Mouse (Mus musculus) NIH3T3 (cell line): ENCODE measurements at regions not wholly inside any gene's neighbourhood (a gene's known extent, or its start where the extent isn't known, plus 50 kb on each side); places are given as distances from the start of the nearest gene placed in this dataset.

Experiments used
- DNase-seq: peaks from one replicate; pipeline ENCODE4 v3.0.0-alpha.2; 2012; ENCODE audit warnings: low read depth

DNA sequence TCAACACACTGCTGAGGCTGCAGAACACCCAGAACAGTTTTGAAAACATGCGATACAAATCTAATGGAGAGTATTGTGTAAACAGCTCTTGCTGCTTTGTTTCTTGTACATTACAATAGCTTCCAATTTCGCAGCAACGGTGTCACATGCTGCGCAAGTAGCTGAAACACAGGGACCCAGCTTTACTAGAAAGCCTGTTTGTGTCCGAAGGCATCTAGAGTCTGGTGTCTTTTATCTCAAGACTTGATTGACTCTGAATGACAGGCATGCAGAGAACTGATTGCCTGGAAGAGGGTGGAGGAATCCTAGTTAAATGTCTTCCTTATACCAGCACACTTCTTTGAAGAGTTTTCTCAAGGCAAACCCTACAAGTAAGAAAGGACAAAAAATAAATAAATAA is 66.1 kb upstream of the Fgf10 start:
- no peak for DNase-seq

DNA sequence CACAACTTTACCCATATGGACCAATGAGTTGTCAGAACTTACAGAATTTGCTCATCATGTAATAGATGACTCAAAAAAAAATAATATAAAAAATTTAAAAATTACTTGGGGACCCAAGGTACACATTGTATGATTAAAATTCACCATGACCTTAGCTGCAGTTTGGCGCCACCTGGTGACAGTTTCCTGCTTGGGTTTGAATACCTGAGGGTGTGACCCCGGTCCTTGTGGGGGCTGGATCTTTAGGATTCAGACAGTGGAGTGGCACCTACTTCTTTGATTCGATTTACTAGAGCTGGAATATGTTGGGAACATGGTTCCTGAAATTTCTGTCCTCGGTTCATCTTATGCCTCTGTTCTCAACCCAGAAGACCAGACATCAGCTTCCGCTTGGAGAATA is 72.7 kb upstream of the Fgf10 start:
- DNase-seq, result peak; percentile 29

DNA sequence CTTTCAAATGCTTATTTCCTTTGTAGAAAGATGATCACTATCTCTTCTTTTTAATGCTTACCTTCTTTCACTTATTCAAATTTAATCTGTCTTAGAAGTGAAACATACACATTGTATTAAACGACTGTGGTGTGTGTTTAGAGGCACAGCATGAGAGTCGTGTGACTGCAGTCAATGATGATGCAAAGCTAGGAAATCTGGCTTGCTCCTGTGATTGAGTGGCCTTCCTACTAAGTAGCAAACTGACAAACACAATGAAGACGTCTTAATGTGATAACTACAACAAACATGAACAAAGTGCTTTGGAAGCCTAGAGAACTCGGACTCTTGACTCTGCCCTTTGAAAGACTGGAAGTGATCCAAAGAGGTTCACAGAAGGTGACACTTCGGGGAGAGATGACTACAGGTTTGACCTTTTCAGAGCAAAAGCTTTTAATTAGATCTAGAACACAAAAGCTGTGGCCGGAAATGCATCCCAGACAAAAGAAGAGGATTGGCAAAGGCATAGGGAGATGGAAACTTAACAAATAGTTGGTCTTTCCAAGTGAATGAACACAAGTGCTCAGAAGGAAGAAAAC is 73.3 kb upstream of the Fgf10 start:
- DNase-seq, result no peak

DNA sequence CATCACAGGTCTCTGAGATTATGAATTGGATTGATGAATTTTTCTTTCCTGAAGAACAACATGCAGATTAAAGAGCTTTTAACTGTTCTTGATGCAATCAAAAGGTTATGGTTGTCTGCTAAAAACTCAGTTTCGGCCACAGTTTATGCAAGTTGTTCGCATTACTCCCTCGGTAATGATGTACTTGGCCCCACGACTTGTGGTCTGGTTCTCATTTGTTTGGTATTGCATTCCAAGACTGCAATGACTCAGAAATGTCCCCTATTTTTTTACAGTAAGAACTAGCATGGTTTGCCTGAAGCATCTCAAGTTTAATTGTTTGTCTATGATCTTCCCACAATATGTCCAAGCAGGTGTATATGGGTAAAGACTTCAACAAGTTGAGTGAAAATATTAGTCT is 77.5 kb upstream of the Fgf10 start:
- DNase-seq, result peak; percentile 72

DNA sequence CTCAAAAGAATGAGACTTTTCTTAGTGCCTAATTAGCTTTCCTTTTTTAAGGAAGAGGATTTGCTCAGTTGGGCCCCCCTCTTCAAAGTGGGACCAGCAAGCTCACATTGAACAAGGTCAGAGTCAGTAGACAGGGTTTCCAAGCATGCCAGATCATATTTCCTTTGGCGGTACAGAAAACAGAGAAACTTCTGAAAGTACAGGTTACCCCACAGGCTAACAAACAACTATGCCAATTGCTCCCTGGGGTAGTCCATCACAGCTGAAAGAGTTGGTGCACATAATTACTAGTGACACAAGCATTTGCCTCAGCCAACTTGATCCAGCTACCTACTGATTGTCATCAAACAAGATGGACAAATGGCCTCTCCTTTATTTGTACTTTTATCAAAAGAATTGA is 97.0 kb upstream of the Fgf10 start:
- no peak for DNase-seq

DNA sequence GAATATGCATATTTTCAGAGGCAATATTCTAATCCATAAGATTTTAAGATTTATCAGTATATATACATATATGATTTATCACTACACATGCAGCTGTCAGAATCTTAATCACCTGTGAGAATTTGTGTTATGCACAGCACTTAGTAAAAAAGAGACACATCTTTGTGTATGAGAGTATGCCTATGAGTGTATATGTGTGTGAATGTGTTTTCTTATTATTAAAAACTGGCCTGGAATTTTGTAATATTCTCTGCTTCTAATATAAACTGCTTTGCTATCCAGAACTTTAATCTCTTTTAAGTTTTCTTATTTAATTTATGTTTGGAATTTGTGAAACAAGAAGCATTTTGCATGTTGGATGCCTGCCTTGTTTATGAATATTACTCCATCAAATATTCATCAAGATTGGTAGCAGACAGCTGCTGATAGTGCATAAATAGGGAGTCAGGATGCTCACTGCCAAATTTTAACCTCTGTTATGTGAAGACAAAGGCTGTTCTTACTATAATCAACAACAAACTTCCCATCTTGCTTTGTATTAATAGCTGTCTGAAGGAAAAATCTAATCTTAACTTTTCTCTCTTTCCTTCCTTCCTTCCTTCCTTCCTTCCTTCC is 104.3 kb upstream of the Fgf10 start:
- no peak for DNase-seq

DNA sequence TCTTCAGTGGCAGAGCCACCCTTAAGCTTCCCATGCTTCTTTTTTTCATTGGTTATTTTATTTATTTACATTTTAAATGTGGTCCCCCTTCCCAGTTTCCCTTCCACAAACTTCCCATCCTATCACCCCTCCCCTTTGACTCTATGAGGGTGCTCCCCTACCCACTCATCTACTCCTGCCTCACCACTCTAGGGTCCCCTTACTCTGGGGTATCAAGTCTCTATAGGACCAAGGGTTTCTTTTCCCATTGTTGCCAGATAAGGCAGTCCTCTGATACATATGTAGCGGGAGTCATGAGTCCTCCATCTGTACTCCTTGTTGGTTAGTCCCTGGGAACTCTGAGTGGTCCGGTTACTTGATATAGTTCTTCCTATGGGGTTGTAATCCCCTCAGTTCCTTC is 110.6 kb upstream of the Fgf10 start:
- DNase-seq, result no peak

DNA sequence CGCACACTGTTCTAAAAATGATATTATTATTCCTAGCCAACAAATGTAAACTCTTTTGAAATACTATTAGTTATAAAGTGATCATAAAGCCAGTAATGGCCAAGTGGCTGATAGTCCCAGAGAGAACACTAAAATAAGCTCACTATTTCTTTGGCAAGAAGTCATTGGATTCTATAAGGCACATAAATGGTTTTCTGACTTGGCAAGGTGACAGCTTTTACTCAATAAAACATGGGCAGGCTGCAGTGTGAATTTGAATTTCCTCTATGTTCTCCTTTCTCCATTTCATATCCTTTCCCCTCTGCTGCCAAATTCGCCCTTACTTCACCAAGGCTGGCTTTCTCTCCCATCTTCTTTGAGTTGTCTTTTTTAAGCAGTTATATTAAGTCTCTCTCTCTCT is 117.6 kb upstream of the Fgf10 start:
- peak; percentile 26 for DNase-seq

DNA sequence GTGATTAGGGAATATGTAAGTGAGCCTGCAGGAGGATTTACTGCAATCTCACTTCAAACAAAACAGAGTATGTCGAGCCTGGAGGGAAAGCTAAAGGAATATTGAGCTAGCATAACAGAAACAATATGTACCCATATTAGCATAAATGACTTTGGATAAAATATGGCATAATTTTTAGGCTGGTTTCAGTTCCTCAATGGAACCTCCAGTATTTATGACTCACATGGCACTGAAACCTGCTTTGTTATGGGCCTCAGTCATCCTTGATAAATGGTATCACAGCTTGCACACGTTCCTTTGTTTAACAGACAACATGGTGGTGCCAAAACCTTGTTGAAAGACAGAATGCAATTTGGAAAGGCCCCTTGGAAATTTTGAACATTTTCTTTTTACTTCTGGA is 130.8 kb upstream of the Fgf10 start:
- no peak for DNase-seq

DNA sequence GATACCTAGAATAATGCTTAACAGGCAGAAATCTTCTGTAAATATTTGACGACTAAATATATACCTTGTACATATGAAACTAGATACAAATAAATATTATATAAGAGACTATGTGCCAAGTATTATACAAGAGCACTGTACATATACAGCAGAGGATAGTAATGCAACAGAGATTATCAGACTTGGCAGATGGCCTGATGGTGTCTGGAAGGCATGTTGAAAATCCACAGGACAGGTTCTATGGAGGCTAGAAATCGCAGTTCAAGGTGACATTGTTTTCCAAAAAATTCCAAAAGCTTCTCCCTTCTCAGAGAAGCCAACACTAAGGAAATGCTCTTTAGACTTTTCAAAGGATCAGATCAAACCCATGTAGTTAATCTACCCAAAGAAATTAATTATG is 126.9 kb upstream of the Mrps30 start:
- DNase-seq, result no peak

DNA sequence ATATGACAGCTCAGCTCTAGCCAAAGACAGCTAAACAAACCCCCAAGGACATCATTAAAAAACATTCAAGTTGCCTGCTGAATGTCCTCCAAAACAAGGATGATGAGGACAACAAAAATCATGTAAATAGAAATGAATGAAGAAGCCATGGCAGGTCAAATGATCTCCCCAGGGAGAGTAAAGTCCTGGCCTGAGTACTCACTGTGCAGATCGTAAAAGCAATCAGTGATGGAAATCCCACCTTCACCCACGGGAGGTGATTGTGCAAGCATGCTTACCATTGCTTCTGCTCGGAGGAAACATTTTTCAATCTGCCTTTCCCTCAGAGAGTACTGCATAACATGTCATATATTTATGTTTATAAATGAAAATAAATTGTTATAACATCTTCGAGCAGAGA is 119.1 kb upstream of the Mrps30 start:
- no peak for DNase-seq

DNA sequence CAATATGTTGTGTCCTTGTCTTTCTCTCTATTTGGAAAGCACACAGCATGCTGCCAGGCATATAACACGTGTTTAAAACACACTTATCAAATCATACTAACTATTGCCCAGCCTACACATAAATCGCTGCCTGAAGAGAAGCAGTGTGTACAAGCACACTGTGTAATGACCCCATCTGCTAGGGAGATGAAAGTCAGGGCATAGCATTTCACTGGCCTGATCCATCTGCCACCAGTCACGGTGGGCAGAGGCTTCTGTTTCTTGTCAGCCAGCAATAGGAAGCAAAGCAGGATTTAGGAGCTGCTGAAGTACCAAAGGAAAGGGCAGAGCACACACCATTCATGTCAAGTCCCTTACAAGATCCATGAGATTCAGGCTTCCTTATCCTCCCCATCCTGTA is 103.6 kb upstream of the Mrps30 start:
- no peak for DNase-seq

DNA sequence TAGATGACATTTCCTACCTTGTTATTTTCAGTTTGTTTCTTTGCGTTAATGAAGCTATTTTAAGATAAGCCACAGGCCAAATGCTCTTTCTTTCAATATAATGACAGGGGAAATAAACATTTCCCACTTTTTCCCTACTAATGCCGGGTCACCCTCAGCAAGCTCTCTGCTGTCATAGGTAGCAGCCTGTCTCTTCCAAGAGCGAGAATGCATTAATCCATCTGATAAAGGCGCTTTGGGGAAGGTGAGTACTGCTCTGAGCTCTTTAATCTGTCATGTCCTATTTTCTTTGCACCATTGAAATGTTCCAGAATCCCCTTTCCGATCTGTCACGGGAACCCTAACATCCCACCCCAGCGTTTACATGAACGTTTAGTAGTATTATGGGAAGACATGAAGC is 96.0 kb upstream of the Mrps30 start:
- no peak for DNase-seq

DNA sequence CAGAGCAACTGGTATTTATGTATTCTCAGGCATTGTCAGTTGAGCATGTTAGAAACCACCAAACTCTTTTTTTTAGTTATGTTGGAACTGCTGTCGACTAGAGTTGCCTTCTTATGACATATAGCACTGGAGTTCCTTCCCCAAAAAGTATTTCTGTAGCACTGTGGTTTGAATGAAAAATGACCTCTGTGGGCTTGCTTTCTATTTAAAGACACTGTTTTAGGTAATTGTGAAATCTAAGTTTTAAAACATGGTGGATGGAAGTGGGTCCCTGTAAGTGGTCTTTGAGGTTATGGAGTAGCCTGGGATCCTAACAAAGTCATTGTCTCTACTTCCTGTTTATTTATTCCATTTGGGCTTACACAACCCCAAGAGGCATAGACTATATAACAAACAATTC is 93.2 kb upstream of the Mrps30 start:
- no peak for DNase-seq

DNA sequence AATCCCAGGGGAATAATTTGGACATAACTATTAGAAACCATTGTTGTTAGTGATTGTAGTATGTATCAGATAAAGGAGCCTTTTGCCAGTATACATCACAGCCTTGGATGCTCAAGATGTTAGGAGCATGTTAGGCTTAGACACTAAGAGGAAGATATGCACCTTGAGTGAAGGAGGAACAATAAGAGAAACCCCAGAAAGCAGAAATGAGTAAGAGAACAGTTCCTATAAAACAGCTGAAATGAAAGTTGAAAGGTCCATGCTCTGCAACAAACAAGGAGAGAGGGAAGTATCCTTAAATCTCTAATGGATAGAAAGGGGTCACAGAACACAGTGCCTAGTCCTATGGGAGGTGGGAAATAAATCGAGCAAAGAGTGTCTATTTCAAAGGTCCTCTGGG is 91.4 kb upstream of the Mrps30 start:
- no peak for DNase-seq

DNA sequence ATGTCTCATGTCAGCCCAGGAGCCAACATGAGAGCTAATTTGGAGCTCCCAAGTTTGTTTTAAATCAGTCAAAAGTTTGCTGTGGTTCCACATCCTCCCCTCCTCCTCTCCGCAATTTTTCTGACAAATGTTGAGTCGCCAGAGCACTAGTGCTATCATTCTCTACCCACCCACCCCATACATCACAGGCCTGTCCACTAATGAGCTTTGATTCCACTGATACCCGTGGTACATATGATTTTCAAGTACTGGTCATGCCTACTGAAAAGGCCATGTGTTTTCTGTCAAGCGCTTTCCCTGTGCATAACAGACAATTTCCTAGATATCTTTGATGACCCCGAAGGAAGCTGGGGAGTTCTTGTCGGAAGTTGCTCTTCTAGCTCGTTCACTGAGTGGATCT is 85.5 kb upstream of the Mrps30 start:
- no peak for DNase-seq

DNA sequence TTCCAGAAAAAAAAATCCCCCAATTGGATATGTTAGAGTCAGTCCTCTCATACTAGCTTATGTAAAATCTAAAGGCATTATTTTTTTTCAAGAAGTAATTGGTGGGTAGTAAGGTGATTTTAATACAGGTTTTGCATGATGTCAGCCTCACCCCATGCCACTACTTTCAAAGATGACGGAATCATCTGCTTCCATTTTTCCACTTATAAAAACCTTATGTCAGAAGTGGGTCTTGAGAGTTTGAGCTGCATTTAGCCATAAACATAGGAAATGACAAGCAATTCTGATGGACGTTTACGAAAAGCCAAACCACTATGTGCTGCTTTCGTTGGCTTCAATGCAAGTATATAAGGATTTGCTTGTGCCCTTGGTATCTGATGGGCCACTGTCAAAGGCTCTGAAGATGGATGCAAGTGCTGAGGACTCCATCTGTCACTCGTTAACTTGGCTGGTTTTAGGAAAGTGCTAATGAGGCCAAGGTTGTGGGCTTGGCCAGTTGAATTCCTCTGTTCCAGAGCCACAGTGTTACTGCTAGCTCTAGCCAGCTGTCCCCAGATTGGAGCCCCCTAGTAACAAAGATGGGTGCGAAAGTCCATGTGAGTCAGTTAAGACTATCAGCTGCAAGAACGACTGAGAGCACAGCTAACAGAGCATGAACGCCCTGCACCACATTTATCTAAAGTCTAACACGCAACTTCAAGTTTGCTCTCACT is 72.8 kb upstream of the Mrps30 start:
- DNase-seq, result peak; percentile 50

DNA sequence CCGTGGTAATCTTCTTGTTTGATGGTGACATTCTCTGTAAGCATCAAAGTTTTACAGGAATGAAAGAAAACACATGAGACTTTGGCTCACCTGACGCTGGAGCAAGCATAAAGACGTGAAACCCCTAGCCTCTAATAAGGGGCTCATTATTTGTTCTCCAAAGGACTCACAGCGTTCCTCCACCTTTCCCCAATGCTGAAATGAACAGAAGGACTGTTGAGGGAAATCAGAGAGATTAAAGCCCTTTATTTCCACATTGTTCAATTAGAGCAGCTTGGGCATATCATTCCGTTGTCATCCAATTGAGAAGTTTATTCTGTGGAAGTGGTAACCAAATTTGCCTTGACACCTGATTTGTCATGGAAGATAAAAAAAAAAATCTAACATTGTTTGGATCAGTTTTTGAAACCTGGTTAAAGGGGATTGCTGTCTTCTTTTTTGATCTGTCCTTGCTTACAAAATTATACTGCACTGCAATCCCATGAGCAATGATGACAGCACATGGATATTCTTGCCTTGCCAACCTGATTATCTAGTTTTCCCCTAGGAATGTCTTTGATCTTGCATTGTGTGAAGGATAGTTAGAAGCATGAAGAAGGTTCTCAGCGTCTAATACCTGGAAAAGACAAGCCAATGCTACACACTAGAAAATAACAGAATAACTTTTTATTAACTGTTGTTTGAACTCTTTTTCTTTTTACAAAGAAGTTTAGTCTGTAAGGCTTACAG is 62.1 kb upstream of the Mrps30 start:
- no peak for DNase-seq

DNA sequence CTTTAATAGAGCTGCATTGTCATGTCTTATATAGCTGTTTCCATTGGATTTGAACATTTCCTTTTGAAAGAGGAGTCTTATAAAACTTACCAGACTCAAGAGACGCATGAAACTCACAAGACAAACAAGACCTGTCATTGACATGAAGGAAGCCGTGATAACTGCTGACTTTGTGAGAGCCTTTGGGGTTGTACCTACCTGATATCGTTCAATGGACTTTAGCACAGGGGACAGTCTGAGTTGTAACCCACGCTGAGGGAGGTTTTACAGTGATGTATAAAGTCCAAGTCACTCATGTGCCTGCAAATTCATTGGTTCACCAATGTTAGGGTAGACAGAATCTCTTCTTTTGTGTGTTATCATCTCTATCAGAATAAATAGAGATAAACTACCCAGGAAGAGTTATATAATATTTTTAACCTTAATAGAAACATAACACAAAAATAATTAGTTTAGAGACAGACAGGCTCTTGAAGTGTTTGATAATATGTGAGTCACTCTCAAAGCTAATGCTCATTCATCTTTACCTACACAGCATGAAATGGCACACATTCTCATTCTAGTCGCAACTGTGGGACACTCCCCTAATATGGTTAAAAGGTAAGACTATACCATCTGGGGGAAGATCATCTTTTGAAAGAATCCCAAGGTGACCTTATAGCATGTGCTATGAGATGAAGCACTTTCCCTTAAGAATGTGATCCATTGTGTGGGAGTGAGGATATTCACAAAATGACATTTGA is 54.4 kb upstream of the Mrps30 start:
- no peak for DNase-seq
